Comparison of ENCODE assay signal across 9 mouse cellular contexts in the genomic region with DNA sequence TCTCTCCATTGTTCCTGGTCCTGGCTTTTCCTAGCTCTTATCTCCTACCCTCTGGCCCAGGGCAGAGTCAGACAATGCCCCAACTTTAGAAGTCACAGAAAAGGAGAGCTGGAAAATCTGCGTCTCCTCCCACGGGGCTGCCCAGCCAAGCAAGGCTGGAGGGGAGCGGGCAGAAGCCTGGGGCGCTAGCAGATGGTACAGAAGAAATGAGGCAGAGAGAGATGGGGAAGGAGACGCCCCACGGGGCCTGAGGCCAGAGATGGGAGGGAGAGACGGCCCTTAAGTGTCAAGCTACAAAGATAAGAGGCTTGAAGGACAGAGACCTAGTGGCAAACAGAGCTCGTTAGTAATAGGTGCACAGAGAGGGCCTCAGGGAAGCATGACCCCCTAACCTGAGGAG. TPM values are rescaled to one million over a fixed set of nuclear protein-coding genes. Genes with fewer than 3 reads are reported as not detected.
DNase-seq lines count a peak whose midpoint lies in the region; ATAC-seq and TF ChIP-seq lines count a peak whose summit lies in the region.
"Had no signal": no experiment of that assay in that cellular context is flagged by ENCODE, and none has a peak within 500 bp of the region (broad histone marks: within the 10 kb centered on the region; RNA-seq: fewer than 3 reads in every experiment).

No protein-coding gene starts in this region.

- H3K27ac ChIP-seq in heart, embryonic 10.5 days: peak overlapping the region; percentile 89
- H3K27ac ChIP-seq in liver, embryonic 11.5 days (ENCODE audit: low read depth, low read length): no peak overlapping the region
- H3K27ac ChIP-seq in liver, postnatal 0 days (ENCODE audit: low read depth): no peak overlapping the region
- peak overlapping the region; percentile 92 for H3K27ac ChIP-seq in forebrain, embryonic 16.5 days (ENCODE audit: low read length)
- peak overlapping the region; percentile 53 for H3K27ac ChIP-seq in midbrain, embryonic 15.5 days

- H3K9me3 ChIP-seq in heart, embryonic 10.5 days: no peaks in the 10 kb centered on the region
- peaks cover 2% of the 10 kb centered on the region; the same call in 1 of the 2 replicates for H3K9me3 ChIP-seq in liver, embryonic 11.5 days (ENCODE audit: control insufficient read depth, low read length)
- peaks cover 3% of the 10 kb centered on the region; the same call in 1 of the 2 replicates for H3K9me3 ChIP-seq in liver, postnatal 0 days (ENCODE audit: low read length)
- peaks cover 3% of the 10 kb centered on the region; the same call in 1 of the 2 replicates for H3K9me3 ChIP-seq in forebrain, embryonic 16.5 days (ENCODE audit: control insufficient read depth, low read length)
- no peaks in the 10 kb centered on the region for H3K9me3 ChIP-seq in midbrain, embryonic 15.5 days

- H3K36me3 ChIP-seq in heart, embryonic 10.5 days: no peaks in the 10 kb centered on the region
- H3K36me3 ChIP-seq in liver, embryonic 11.5 days (ENCODE audit: control insufficient read depth, insufficient read depth, low read length): no peaks in the 10 kb centered on the region
- no peaks in the 10 kb centered on the region for H3K36me3 ChIP-seq in liver, postnatal 0 days (replicated peaks; ENCODE audit: insufficient read depth, low read length)
- H3K36me3 ChIP-seq in forebrain, embryonic 16.5 days (ENCODE audit: control insufficient read depth, insufficient read depth): no peaks in the 10 kb centered on the region
- H3K36me3 ChIP-seq in midbrain, embryonic 15.5 days (replicated peaks): no peaks in the 10 kb centered on the region

- TF ChIP-seq CTCF in liver, postnatal 0 days (IDR thresholded peaks at IDR 0.05; ENCODE audit: low read depth): no peak

- intact Hi-C loops in heart, postnatal 10 days (cut with DNase I): no loop called here

- DNase-seq in heart, embryonic 10.5 days (ENCODE audit: low spot score): no peak
- no peak for DNase-seq in heart, postnatal 10 days
- DNase-seq in liver, embryonic 11.5 days (ENCODE audit: low spot score): no peak
- no peak for DNase-seq in liver, postnatal 0 days
- no peak for DNase-seq in adrenal gland, postnatal 4 days (ENCODE audit: low spot score in 2 of 2)
- DNase-seq: kidney, postnatal 14 days had no signal

- no peak overlapping the region for H3K4me2 ChIP-seq in liver, embryonic 11.5 days
- no peak overlapping the region for H3K4me2 ChIP-seq in liver, postnatal 0 days (ENCODE audit: low read depth, low read length)
- 0 out of 2 replicates have a peak overlapping the region, but pooled peaks have one; percentile 11 for H3K4me2 ChIP-seq in forebrain, embryonic 16.5 days (ENCODE audit: low read length)
- no peak overlapping the region for H3K4me2 ChIP-seq in midbrain, embryonic 15.5 days

- 18% methylated on average over 8 of the region's 8 CpGs for WGBS in heart, embryonic 10.5 days
- 32% methylated on average over 8 of the region's 8 CpGs for WGBS in liver, embryonic 11.5 days
- 26% methylated on average over 8 of the region's 8 CpGs for WGBS in liver, postnatal 0 days (ENCODE audit: insufficient replicate concordance)
- 51% methylated on average over 8 of the region's 8 CpGs for WGBS in forebrain, embryonic 16.5 days
- WGBS in midbrain, embryonic 15.5 days: 36% methylated on average over 8 of the region's 8 CpGs

- peaks cover 55% of the 10 kb centered on the region for H3K4me1 ChIP-seq in heart, embryonic 10.5 days
- H3K4me1 ChIP-seq in liver, embryonic 11.5 days (replicated peaks; ENCODE audit: control insufficient read depth, insufficient read depth, low read length): peaks cover 18% of the 10 kb centered on the region
- peaks cover 3% of the 10 kb centered on the region; the same call in 1 of the 2 replicates for H3K4me1 ChIP-seq in liver, postnatal 0 days (ENCODE audit: insufficient read depth)
- peaks cover 40% of the 10 kb centered on the region for H3K4me1 ChIP-seq in forebrain, embryonic 16.5 days (replicated peaks; ENCODE audit: control insufficient read depth, insufficient read depth, low read length)
- peaks cover 25% of the 10 kb centered on the region for H3K4me1 ChIP-seq in midbrain, embryonic 15.5 days

- H3K4me3 ChIP-seq in heart, embryonic 10.5 days: peak overlapping the region; percentile 25; the same call in 1 of the 2 replicates
- no peak overlapping the region for H3K4me3 ChIP-seq in liver, embryonic 11.5 days (ENCODE audit: low read depth, low read length)
- no peak overlapping the region for H3K4me3 ChIP-seq in liver, postnatal 0 days (ENCODE audit: low read depth, low read length)
- no peak overlapping the region for H3K4me3 ChIP-seq in forebrain, embryonic 16.5 days (replicated peaks; ENCODE audit: low read length)
- H3K4me3 ChIP-seq in midbrain, embryonic 15.5 days: no peak overlapping the region

- TF ChIP-seq EP300 in liver, postnatal 0 days (IDR thresholded peaks at IDR 0.05; ENCODE audit: low read depth): no peak

- peaks cover 22% of the 10 kb centered on the region for H3K27me3 ChIP-seq in heart, embryonic 10.5 days (ENCODE audit: insufficient read depth, poor library complexity, severe bottlenecking)
- peaks cover 25% of the 10 kb centered on the region for H3K27me3 ChIP-seq in liver, embryonic 11.5 days (replicated peaks; ENCODE audit: control insufficient read depth, insufficient read depth, low read length)
- H3K27me3 ChIP-seq in liver, postnatal 0 days (ENCODE audit: insufficient read depth, low read length): peaks cover 18% of the 10 kb centered on the region
- H3K27me3 ChIP-seq in forebrain, embryonic 16.5 days (replicated peaks; ENCODE audit: control insufficient read depth, insufficient read depth, low read length): no peaks in the 10 kb centered on the region
- H3K27me3 ChIP-seq in midbrain, embryonic 15.5 days (replicated peaks): 0 out of 2 replicates have a peak, but pooled peaks cover 4% of the 10 kb centered on the region

- ATAC-seq in liver, embryonic 11.5 days (replicated peaks; ENCODE audit: low FRiP score): no peak
- no peak for ATAC-seq in liver, postnatal 0 days
- no peak for ATAC-seq in forebrain, embryonic 16.5 days
- ATAC-seq in midbrain, embryonic 15.5 days (replicated peaks): no peak

- peak overlapping the region; percentile 2; the same call in 1 of the 2 replicates for H3K9ac ChIP-seq in liver, embryonic 11.5 days (ENCODE audit: low read depth, low read length)
- no peak overlapping the region for H3K9ac ChIP-seq in liver, postnatal 0 days (replicated peaks)
- no peak overlapping the region; the same call in 1 of the 2 replicates for H3K9ac ChIP-seq in forebrain, embryonic 16.5 days (replicated peaks; ENCODE audit: low read depth, low read length)
- H3K9ac ChIP-seq in midbrain, embryonic 15.5 days: no peak overlapping the region

RNA-seq across cellular contexts. Expression of gene Eml2, which starts 4.4 kb away (rescaled TPM):
- polyA plus RNA-seq in heart, embryonic 10.5 days (2016; fragmentation: Nextera tagmentation; extraction: Ambion mirVana): 12.2 and 14.2 TPM in 2 replicates
- total RNA-seq in heart, postnatal 10 days (2021): 10 to 100 TPM; 47.8 to 56.5 TPM
- polyA plus RNA-seq in liver, embryonic 11.5 days (2014; fragmentation: Nextera tagmentation; extraction: Ambion mirVana): 2.7 and 3.8 TPM in 2 replicates
- 3.3 and 3.4 TPM in 2 replicates for polyA plus RNA-seq in liver, postnatal 0 days (2015; fragmentation: Nextera tagmentation; extraction: Ambion mirVana)
- polyA plus RNA-seq in forebrain, embryonic 16.5 days (2015; fragmentation: Nextera tagmentation; extraction: Ambion mirVana): 8.3 and 14.4 TPM in 2 replicates
- 8.9 and 10.8 TPM in 2 replicates for polyA plus RNA-seq in midbrain, embryonic 15.5 days (2015; fragmentation: Nextera tagmentation; extraction: Ambion mirVana)
- total RNA-seq in adrenal gland, postnatal 4 days (2021): 10 to 100 TPM; 44.8 to 46.7 TPM

RNA-seq across cellular contexts. Expression of gene Gipr, which starts 5.9 kb away (rescaled TPM):
- polyA plus RNA-seq in heart, embryonic 10.5 days (2016; fragmentation: Nextera tagmentation; extraction: Ambion mirVana): 9.7 and 12.8 TPM in 2 replicates
- total RNA-seq in heart, postnatal 10 days (2021): under 1 TPM; 0.50 to 0.69 TPM
- polyA plus RNA-seq in liver, embryonic 11.5 days (2014; fragmentation: Nextera tagmentation; extraction: Ambion mirVana): 0.69 and 0.73 TPM in 2 replicates
- polyA plus RNA-seq in liver, postnatal 0 days (2015; fragmentation: Nextera tagmentation; extraction: Ambion mirVana): 0.04 TPM in 1 of 2 replicates, not detected in the other
- polyA plus RNA-seq in forebrain, embryonic 16.5 days (2015; fragmentation: Nextera tagmentation; extraction: Ambion mirVana): 21.8 and 32.1 TPM in 2 replicates
- polyA plus RNA-seq in midbrain, embryonic 15.5 days (2015; fragmentation: Nextera tagmentation; extraction: Ambion mirVana): 3.5 and 4.3 TPM in 2 replicates
- 1 to 10 TPM; 1.9 to 2.5 TPM for total RNA-seq in adrenal gland, postnatal 4 days (2021)
- total RNA-seq: hematopoietic stem cell, adult 5-6 weeks had no signal

RNA-seq across cellular contexts. Expression of gene Snrpd2, which starts 22.3 kb away (rescaled TPM):
- polyA plus RNA-seq in heart, embryonic 10.5 days (2016; fragmentation: Nextera tagmentation; extraction: Ambion mirVana): 132 and 142 TPM in 2 replicates
- 10 to 100 TPM; 77.1 to 81.0 TPM for total RNA-seq in heart, postnatal 10 days (2021)
- 140 and 158 TPM in 2 replicates for polyA plus RNA-seq in liver, embryonic 11.5 days (2014; fragmentation: Nextera tagmentation; extraction: Ambion mirVana)
- polyA plus RNA-seq in liver, postnatal 0 days (2015; fragmentation: Nextera tagmentation; extraction: Ambion mirVana): 38.9 and 41.0 TPM in 2 replicates
- polyA plus RNA-seq in forebrain, embryonic 16.5 days (2015; fragmentation: Nextera tagmentation; extraction: Ambion mirVana): 116 and 118 TPM in 2 replicates
- 109 and 112 TPM in 2 replicates for polyA plus RNA-seq in midbrain, embryonic 15.5 days (2015; fragmentation: Nextera tagmentation; extraction: Ambion mirVana)
- total RNA-seq in adrenal gland, postnatal 4 days (2021): 100 to 1,000 TPM; 111 to 116 TPM

RNA-seq across cellular contexts. Expression of gene Qpctl, which starts 22.7 kb away (rescaled TPM):
- 10.8 and 12.1 TPM in 2 replicates for polyA plus RNA-seq in heart, embryonic 10.5 days (2016; fragmentation: Nextera tagmentation; extraction: Ambion mirVana)
- total RNA-seq in heart, postnatal 10 days (2021): 1 to 10 TPM; 6.4 to 8.2 TPM
- polyA plus RNA-seq in liver, embryonic 11.5 days (2014; fragmentation: Nextera tagmentation; extraction: Ambion mirVana): 7.5 and 9.5 TPM in 2 replicates
- 5.2 and 5.8 TPM in 2 replicates for polyA plus RNA-seq in liver, postnatal 0 days (2015; fragmentation: Nextera tagmentation; extraction: Ambion mirVana)
- 17.1 and 22.4 TPM in 2 replicates for polyA plus RNA-seq in forebrain, embryonic 16.5 days (2015; fragmentation: Nextera tagmentation; extraction: Ambion mirVana)
- 26.4 and 27.0 TPM in 2 replicates for polyA plus RNA-seq in midbrain, embryonic 15.5 days (2015; fragmentation: Nextera tagmentation; extraction: Ambion mirVana)
- total RNA-seq in adrenal gland, postnatal 4 days (2021): 10 to 100 TPM; 16.1 TPM

RNA-seq across cellular contexts. Expression of gene Gpr4, which starts 40.5 kb away (rescaled TPM):
- 1.0 and 1.8 TPM in 2 replicates for polyA plus RNA-seq in heart, embryonic 10.5 days (2016; fragmentation: Nextera tagmentation; extraction: Ambion mirVana)
- 10 to 100 TPM; 11.4 to 11.8 TPM for total RNA-seq in heart, postnatal 10 days (2021)
- 1.4 and 1.9 TPM in 2 replicates for polyA plus RNA-seq in liver, embryonic 11.5 days (2014; fragmentation: Nextera tagmentation; extraction: Ambion mirVana)
- polyA plus RNA-seq in liver, postnatal 0 days (2015; fragmentation: Nextera tagmentation; extraction: Ambion mirVana): 0.74 and 0.83 TPM in 2 replicates
- 2.5 and 2.7 TPM in 2 replicates for polyA plus RNA-seq in forebrain, embryonic 16.5 days (2015; fragmentation: Nextera tagmentation; extraction: Ambion mirVana)
- 3.5 and 4.0 TPM in 2 replicates for polyA plus RNA-seq in midbrain, embryonic 15.5 days (2015; fragmentation: Nextera tagmentation; extraction: Ambion mirVana)
- 1 to 10 TPM; 4.5 to 4.8 TPM for total RNA-seq in adrenal gland, postnatal 4 days (2021)

Comparison
In these comparisons a context has a peak if more than half of its experiments do, and no peak if none do; other contexts are left out.
1. H3K27ac ChIP-seq: peak in heart, embryonic 10.5 days (single experiment), forebrain, embryonic 16.5 days (single experiment) and midbrain, embryonic 15.5 days (single experiment); none in liver, embryonic 11.5 days (single experiment) and liver, postnatal 0 days (single experiment).